Mouse (Mus musculus): ENCODE measurements around the gene Vmn1r158.
"Not testable (repeated sequence)": the region's sequence is repeated elsewhere in the genome, so short reads cannot be mapped to it uniquely, and the experiment has no call there.

The Vmn1r158 gene

DNA sequence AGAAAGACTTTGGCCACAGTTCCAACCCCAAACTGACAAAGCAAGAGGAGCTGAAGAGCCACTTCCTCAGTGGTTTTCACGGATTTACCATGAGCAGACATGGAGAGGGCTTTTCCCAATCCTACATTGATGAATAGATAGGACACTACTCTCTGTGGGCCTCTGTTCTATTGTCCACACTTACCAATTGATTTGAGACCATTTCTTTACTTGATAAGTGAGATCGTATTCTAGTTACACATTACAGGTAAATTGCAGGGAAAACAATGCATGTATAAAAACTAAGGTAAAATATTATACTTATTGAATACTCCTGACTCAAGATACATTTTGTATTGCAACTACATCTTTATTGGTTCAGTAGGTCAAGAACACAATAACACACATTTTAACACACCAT, at the start of gene Vmn1r158:
Gene Vmn1r158 (minus strand): TSS at position 101 of the 400 bp plus-strand sequence.
- in situ Hi-C loops (cut with MboI; ENCODE audit: low sequenced_read_pairs) = not testable (repeated sequence)

DNA sequence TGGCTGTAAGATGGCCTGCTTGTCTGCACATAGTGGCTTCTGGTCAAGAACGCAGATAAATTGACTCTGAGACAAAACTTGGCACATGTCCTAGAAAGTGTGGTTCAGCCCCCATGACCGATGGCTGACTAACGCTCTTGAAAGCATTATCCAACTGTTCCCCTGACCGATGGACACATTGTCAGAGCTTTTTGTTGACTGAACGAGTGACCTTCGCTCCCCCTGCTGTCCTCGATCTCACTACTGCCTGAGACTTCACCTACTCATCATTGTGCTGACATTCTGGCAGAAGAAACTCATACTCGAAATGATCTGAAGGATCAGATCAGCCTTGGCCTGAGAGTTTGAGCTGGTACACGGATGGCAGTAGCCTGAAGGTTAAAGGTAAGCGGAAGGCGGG, 14.6 kb downstream of the Vmn1r158 start:
- in situ Hi-C loops (cut with MboI; ENCODE audit: low sequenced_read_pairs) = not testable (repeated sequence)

DNA sequence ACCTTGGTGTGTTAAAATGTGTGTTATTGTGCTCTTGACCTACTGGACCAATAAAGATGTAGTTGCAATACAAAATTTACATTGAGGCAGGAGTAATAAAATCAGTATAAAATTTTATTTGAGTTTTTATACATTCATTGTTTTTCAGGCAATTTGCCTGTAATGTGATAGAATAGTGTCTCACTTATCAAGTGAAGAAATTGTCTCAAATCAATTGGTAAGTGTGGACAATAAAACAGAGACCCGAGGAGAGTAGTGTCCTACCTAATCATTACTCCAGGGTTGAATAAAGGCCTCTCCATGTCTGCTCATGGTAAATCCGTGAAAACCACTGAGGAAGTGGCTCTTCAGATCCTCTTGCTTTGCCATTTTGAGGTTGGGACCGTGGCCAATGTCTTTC, 29.2 kb downstream of the Vmn1r158 start, which contains the start of gene Vmn1r157:
Gene Vmn1r157 (plus strand): TSS at position 301 of the 400 bp plus-strand sequence.
- in situ Hi-C loops (cut with MboI; ENCODE audit: low sequenced_read_pairs) = not testable (repeated sequence)

Data from CH12F3 (cell line).